Mouse (Mus musculus): ENCODE data around the gene Gpc1. TPM values are rescaled to one million over a fixed set of nuclear protein-coding genes. Genes with fewer than 3 reads are reported as not detected.
A peak's percentile ranks its signal among the peaks of the same experiment; 100 is the strongest.

The Gpc1 gene
- total and polyA plus RNA-seq, 3 experiments, result 0.05 to 0.55 TPM; not detected in 1

- in situ Hi-C loops (cut with MboI; ENCODE audit: low pct_ligation_motif_present, low pct_unique_long_range_greater_than_20kb, low sequenced_read_pairs), result no loop called here
- peaks cover 61% of the 10 kb centered on the region for H3K27me3 ChIP-seq (replicated peaks)
Measured at GRCm38 (mm10) chr1:92893896-92894295, 62.5 kb downstream of the Gpc1 start.

GRCm38 (mm10) chr1:92895089-92895488, 63.6 kb downstream of the Gpc1 start:
- Histone ChIP-seq H3K4me1 (ENCODE audit: control insufficient read depth in 1 of 2, insufficient read depth in 2 of 2) (peaks cover 0 to 3% of the 10 kb centered on the region in 2 experiments; a peak in 2 of 4 replicates), H3K4me3 (replicated peaks in 1 of 3; ENCODE audit: low read depth in 2 of 3, low read length in 2 of 3, poor library complexity in 1 of 3) (no peak overlapping the region), H3K79me2 (replicated peaks; ENCODE audit: control insufficient read depth, extremely low read depth, insufficient read depth, poor library complexity, severe bottlenecking) (no peaks in the 10 kb centered on the region), H3K27ac (ENCODE audit: insufficient read depth, low read depth) (no peak overlapping the region), H3K27me3 (replicated peaks) (peaks cover 61% of the 10 kb centered on the region), H3K36me3 (replicated peaks in 1 of 2; ENCODE audit: control insufficient read depth in 1 of 2, insufficient read depth in 1 of 2, low read length in 1 of 2) (no peaks in the 10 kb centered on the region), H3K9ac (ENCODE audit: insufficient read depth, low read depth) (no peak overlapping the region), H3K9me3 (replicated peaks; ENCODE audit: low read length) (no peaks in the 10 kb centered on the region), H3K4me2 (ENCODE audit: insufficient read depth, low read depth, poor library complexity, severe bottlenecking) (no peak overlapping the region)
- in situ Hi-C loops (cut with MboI; ENCODE audit: low pct_ligation_motif_present, low pct_unique_long_range_greater_than_20kb, low sequenced_read_pairs) (loop anchor here (5.0 kb wide), 1 partner anchor 53 kb away; no protein-coding TSS in a partner anchor), dilution Hi-C loops (cut with MboI; ENCODE audit: extremely low pct_ligation_motif_present, extremely low pct_unique_long_range_greater_than_20kb, low sequenced_read_pairs) (no loop called here)
- peak; percentile 76 for DNase-seq (ENCODE audit: extremely low read depth)
- TF ChIP-seq RAD21 (IDR thresholded peaks at IDR 0.05; ENCODE audit: low read depth, low read length) (peak; percentile 55), CHD2 (IDR thresholded peaks at IDR 0.05; ENCODE audit: low read length) (no peak), USF1 (IDR thresholded peaks at IDR 0.05; ENCODE audit: low read depth, low read length) (no peak), NELFE (IDR thresholded peaks at IDR 0.05; ENCODE audit: low read depth, low read length) (peak; percentile 29; the same call in 1 of the 2 replicates), UBTF (IDR thresholded peaks at IDR 0.05; ENCODE audit: low read depth, low read length) (no peak), EP300 (IDR thresholded peaks at IDR 0.05; ENCODE audit: low read length) (no peak), E2F4 (IDR thresholded peaks at IDR 0.05; ENCODE audit: insufficient replicate concordance, low read depth, low read length) (no peak), MEF2A (IDR thresholded peaks at IDR 0.05; ENCODE audit: borderline replicate concordance, low read depth, low read length) (no peak), PAX5 (IDR thresholded peaks at IDR 0.05; ENCODE audit: low read length) (no peak), JUND (conservative IDR thresholded peaks at IDR 0.05; ENCODE audit: low read depth, low read length) (no peak), ETS1 (conservative IDR thresholded peaks at IDR 0.05; ENCODE audit: low read depth, low read length) (no peak), GABPA (IDR thresholded peaks at IDR 0.05; ENCODE audit: insufficient replicate concordance, low read depth, low read length) (no peak), NRF1 (IDR thresholded peaks at IDR 0.05; ENCODE audit: low read depth, low read length) (no peak), IRF4 (IDR thresholded peaks at IDR 0.05; ENCODE audit: low read depth, low read length) (peak; percentile 17; the same call in 1 of the 2 replicates), SMC3 (IDR thresholded peaks at IDR 0.05; ENCODE audit: low read depth, low read length) (peak; percentile 80), USF2 (conservative IDR thresholded peaks at IDR 0.05; ENCODE audit: low read depth, low read length) (no peak), HCFC1 (IDR thresholded peaks at IDR 0.05; ENCODE audit: low read depth, low read length) (no peak; the same call in 1 of the 2 replicates), BHLHE40 (IDR thresholded peaks at IDR 0.05; ENCODE audit: low read depth, low read length) (no peak), POLR2AphosphoS2 (IDR thresholded peaks at IDR 0.05; ENCODE audit: low read depth, low read length) (no peak), POLR2A (IDR thresholded peaks at IDR 0.05; ENCODE audit: low read depth, low read length) (no peak), KAT2A (IDR thresholded peaks at IDR 0.05; ENCODE audit: insufficient replicate concordance, low read length) (no peak), ZKSCAN1 (IDR thresholded peaks at IDR 0.05; ENCODE audit: borderline replicate concordance, low read depth, low read length) (no peak), MAZ (IDR thresholded peaks at IDR 0.05; ENCODE audit: low read depth, low read length) (no peak), TCF12 (IDR thresholded peaks at IDR 0.05; ENCODE audit: low read depth, low read length) (no peak), MAFK (IDR thresholded peaks at IDR 0.05; ENCODE audit: insufficient replicate concordance, low read length) (no peak), CHD1 (IDR thresholded peaks at IDR 0.05; ENCODE audit: low read depth, low read length) (no peak), TBP (conservative IDR thresholded peaks at IDR 0.05; ENCODE audit: low read depth, low read length) (no peak), ELF1 (IDR thresholded peaks at IDR 0.05; ENCODE audit: low read depth, low read length) (no peak), JUN (IDR thresholded peaks at IDR 0.05; ENCODE audit: insufficient read depth, low read depth, low read length) (no peak)

More at GRCm38 (mm10) chr1:92893896-92894295, 62.5 kb downstream of the Gpc1 start:
- dilution Hi-C loops (cut with MboI; ENCODE audit: extremely low pct_ligation_motif_present, extremely low pct_unique_long_range_greater_than_20kb, low sequenced_read_pairs), result no loop called here
- no peak overlapping the region for H3K4me2 ChIP-seq (ENCODE audit: insufficient read depth, low read depth, poor library complexity, severe bottlenecking)
- H3K4me3 ChIP-seq (replicated peaks in 1 of 3; ENCODE audit: low read depth in 2 of 3, low read length in 2 of 3, poor library complexity in 1 of 3), result no peak overlapping the region
- H3K9ac ChIP-seq (ENCODE audit: insufficient read depth, low read depth), result no peak overlapping the region
- TF ChIP-seq IRF4 (IDR thresholded peaks at IDR 0.05; ENCODE audit: low read depth, low read length), result no peak
- no peak for TF ChIP-seq MAZ (IDR thresholded peaks at IDR 0.05; ENCODE audit: low read depth, low read length)
- no peak for TF ChIP-seq TCF12 (IDR thresholded peaks at IDR 0.05; ENCODE audit: low read depth, low read length)
- TF ChIP-seq SMC3 (IDR thresholded peaks at IDR 0.05; ENCODE audit: low read depth, low read length), result no peak
- no peak for TF ChIP-seq GABPA (IDR thresholded peaks at IDR 0.05; ENCODE audit: insufficient replicate concordance, low read depth, low read length)
- no peak for TF ChIP-seq CHD1 (IDR thresholded peaks at IDR 0.05; ENCODE audit: low read depth, low read length)
- TF ChIP-seq CHD2 (IDR thresholded peaks at IDR 0.05; ENCODE audit: low read length), result no peak
- TF ChIP-seq PAX5 (IDR thresholded peaks at IDR 0.05; ENCODE audit: low read length), result no peak
- no peak for TF ChIP-seq NELFE (IDR thresholded peaks at IDR 0.05; ENCODE audit: low read depth, low read length)
- TF ChIP-seq MAFK (IDR thresholded peaks at IDR 0.05; ENCODE audit: insufficient replicate concordance, low read length), result no peak
- TF ChIP-seq E2F4 (IDR thresholded peaks at IDR 0.05; ENCODE audit: insufficient replicate concordance, low read depth, low read length), result no peak
- TF ChIP-seq UBTF (IDR thresholded peaks at IDR 0.05; ENCODE audit: low read depth, low read length), result no peak
- no peak for TF ChIP-seq JUN (IDR thresholded peaks at IDR 0.05; ENCODE audit: insufficient read depth, low read depth, low read length)
- no peak for TF ChIP-seq RCOR1 (conservative IDR thresholded peaks at IDR 0.05; ENCODE audit: low read depth, low read length)
- no peak for DNase-seq (ENCODE audit: extremely low read depth)
- H3K36me3 ChIP-seq (replicated peaks in 1 of 2; ENCODE audit: control insufficient read depth in 1 of 2, insufficient read depth in 1 of 2, low read length in 1 of 2), result no peaks in the 10 kb centered on the region
- H3K27ac ChIP-seq (ENCODE audit: insufficient read depth, low read depth), result no peak overlapping the region
- H3K79me2 ChIP-seq (replicated peaks; ENCODE audit: control insufficient read depth, extremely low read depth, insufficient read depth, poor library complexity, severe bottlenecking), result no peaks in the 10 kb centered on the region
- no peaks in the 10 kb centered on the region for H3K9me3 ChIP-seq (replicated peaks; ENCODE audit: low read length)
- H3K4me1 ChIP-seq (ENCODE audit: control insufficient read depth in 1 of 2, insufficient read depth in 2 of 2), result no peaks in the 10 kb centered on the region

Measured in CH12.LX (cell line).